ENCODE assay signal across 13 mouse cellular contexts in the genomic region with DNA sequence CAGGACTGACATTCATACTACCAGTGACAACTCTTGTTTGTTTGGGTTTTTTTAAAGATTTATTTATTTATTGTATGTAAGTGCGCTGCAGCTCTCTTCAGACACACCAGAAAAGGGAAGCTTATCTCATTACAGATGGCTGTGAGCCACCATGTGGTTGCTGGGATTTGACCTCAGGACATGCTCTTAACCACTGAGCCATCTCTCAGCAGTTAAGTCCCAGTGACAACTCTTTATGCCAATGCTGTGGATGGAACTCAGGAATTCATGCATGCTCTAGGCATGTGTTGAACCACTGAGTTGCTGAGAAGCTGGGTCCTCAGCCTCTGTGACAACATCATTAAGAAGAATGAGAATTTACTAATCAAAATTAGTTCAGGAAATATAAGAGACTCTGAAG. TPM values are rescaled to one million over a fixed set of nuclear protein-coding genes. Genes with fewer than 3 reads are reported as not detected.
"Had no signal": no experiment of that assay in that cellular context is flagged by ENCODE, and none has a peak within 500 bp of the region (broad histone marks: within the 10 kb centered on the region; RNA-seq: fewer than 3 reads in every experiment).

No protein-coding gene starts in this region.

- DNase-seq: lung, adult 18-20 months; lung, embryonic 14.5 days; lung, postnatal 10 days; lung, postnatal 4 days; right cerebral cortex, postnatal 14 days; thymus, adult 2 months; thymus, postnatal 25 days; thymus, postnatal 4 days had no signal

- ATAC-seq: midbrain, embryonic 13.5 days; midbrain, embryonic 15.5 days had no signal

RNA-seq across cellular contexts. Expression of a gene that starts 21.7 kb away (rescaled TPM):
- total RNA-seq: midbrain, postnatal 0 days; monocyte, adult 5-6 weeks; neutrophil, adult 5-6 weeks had no signal

RNA-seq across cellular contexts. Expression of a gene that starts 40.2 kb away (rescaled TPM):
- total RNA-seq: midbrain, postnatal 0 days; monocyte, adult 5-6 weeks; neutrophil, adult 5-6 weeks had no signal

RNA-seq across cellular contexts. Expression of a gene that starts 56.0 kb away (rescaled TPM):
- total RNA-seq: midbrain, postnatal 0 days; monocyte, adult 5-6 weeks; neutrophil, adult 5-6 weeks had no signal

RNA-seq across cellular contexts. Expression of a gene that starts 56.4 kb away (rescaled TPM):
- total RNA-seq: midbrain, postnatal 0 days; monocyte, adult 5-6 weeks; neutrophil, adult 5-6 weeks had no signal
